Mouse (Mus musculus): ENCODE results near the gene Ablim2.

Ablim2 gene

GRCm38 (mm10) chr5:35807018-35807417 is 49.3 kb downstream of the Ablim2 start:
- DNase-seq (ENCODE audit: extremely low read depth, low read depth, low spot score) = no peak

GRCm38 (mm10) chr5:35810526-35810925 is 52.8 kb downstream of the Ablim2 start:
- DNase-seq (ENCODE audit: extremely low read depth, low read depth, low spot score) = no peak

GRCm38 (mm10) chr5:35811639-35812295 is 54.1 kb downstream of the Ablim2 start:
- no peak for DNase-seq (ENCODE audit: extremely low read depth, low read depth, low spot score)

- no peak for DNase-seq (ENCODE audit: extremely low read depth, low read depth, low spot score)
These were observed 56.8 kb downstream of the Ablim2 start for GRCm38 (mm10) chr5:35814334-35814941.

GRCm38 (mm10) chr5:35815051-35815450 is 57.4 kb downstream of the Ablim2 start:
- no peak for DNase-seq (ENCODE audit: extremely low read depth, low read depth, low spot score)

GRCm38 (mm10) chr5:35817266-35817665 is 59.6 kb downstream of the Ablim2 start:
- DNase-seq (ENCODE audit: extremely low read depth, low read depth, low spot score) = no peak

- DNase-seq (ENCODE audit: extremely low read depth, low read depth, low spot score) = no peak
These were observed 60.2 kb downstream of the Ablim2 start for GRCm38 (mm10) chr5:35817882-35818281.

GRCm38 (mm10) chr5:35822721-35823120 is 65.0 kb downstream of the Ablim2 start:
- no peak for DNase-seq (ENCODE audit: extremely low read depth, low read depth, low spot score)

GRCm38 (mm10) chr5:35826465-35826864 is 68.8 kb downstream of the Ablim2 start:
- DNase-seq (ENCODE audit: extremely low read depth, low read depth, low spot score) = no peak

GRCm38 (mm10) chr5:35827075-35827474 is 69.4 kb downstream of the Ablim2 start:
- no peak for DNase-seq (ENCODE audit: extremely low read depth, low read depth, low spot score)

- no peak for DNase-seq (ENCODE audit: extremely low read depth, low read depth, low spot score)
These were observed 70.2 kb downstream of the Ablim2 start for GRCm38 (mm10) chr5:35827856-35828255.

GRCm38 (mm10) chr5:35830101-35830500 is 72.4 kb downstream of the Ablim2 start:
- no peak for DNase-seq (ENCODE audit: extremely low read depth, low read depth, low spot score)

GRCm38 (mm10) chr5:35833881-35834280 is 76.2 kb downstream of the Ablim2 start:
- DNase-seq (ENCODE audit: extremely low read depth, low read depth, low spot score) = no peak

GRCm38 (mm10) chr5:35836992-35837391 is 79.3 kb downstream of the Ablim2 start:
- DNase-seq (ENCODE audit: extremely low read depth, low read depth, low spot score) = no peak

- DNase-seq (ENCODE audit: extremely low read depth, low read depth, low spot score) = no peak
These were observed 81.6 kb downstream of the Ablim2 start for GRCm38 (mm10) chr5:35839262-35839661.

GRCm38 (mm10) chr5:35851485-35851884 is 93.8 kb downstream of the Ablim2 start:
- DNase-seq (ENCODE audit: extremely low read depth, low read depth, low spot score) = no peak

- no peak for DNase-seq (ENCODE audit: extremely low read depth, low read depth, low spot score)
These were observed 95.8 kb downstream of the Ablim2 start for GRCm38 (mm10) chr5:35853463-35853862.

GRCm38 (mm10) chr5:35856245-35856644 is 98.6 kb downstream of the Ablim2 start:
- no peak for DNase-seq (ENCODE audit: extremely low read depth, low read depth, low spot score)

GRCm38 (mm10) chr5:35858069-35858468 is 100.4 kb downstream of the Ablim2 start:
- DNase-seq (ENCODE audit: extremely low read depth, low read depth, low spot score) = no peak

GRCm38 (mm10) chr5:35861456-35861855 is 103.8 kb downstream of the Ablim2 start:
- no peak for DNase-seq (ENCODE audit: extremely low read depth, low read depth, low spot score)

- no peak for DNase-seq (ENCODE audit: extremely low read depth, low read depth, low spot score)
These were observed 112.3 kb downstream of the Ablim2 start for GRCm38 (mm10) chr5:35869973-35870372.

- no peak for DNase-seq (ENCODE audit: extremely low read depth, low read depth, low spot score)
These were observed 112.8 kb downstream of the Ablim2 start for GRCm38 (mm10) chr5:35870408-35871012.
